In genomic region chr2:76866928-76867327, GRCm38 (mm10) we compare ENCODE assay signal across 8 mouse cellular contexts.
A peak's percentile ranks its signal among the peaks of the same experiment; 100 is the strongest.
DNase-seq lines count a peak whose midpoint lies in the region; ATAC-seq and TF ChIP-seq lines count a peak whose summit lies in the region.

No protein-coding gene starts in this region.

- no peak for DNase-seq in heart, adult 2 months
- DNase-seq in heart, postnatal 25 days (ENCODE audit: low spot score): no peak
- peak; percentile 29 to 37 for DNase-seq in right cerebral cortex, postnatal 10 days (ENCODE audit: low spot score in 2 of 2)
- DNase-seq in right cerebral cortex, postnatal 36 days (ENCODE audit: low spot score in 2 of 2): no peak
- DNase-seq in embryo, embryonic 11 days: peak; percentile 65
- peak; percentile 19 for DNase-seq in retina, postnatal 7 days (ENCODE audit: low read depth, low spot score)
- no peak for DNase-seq in gastrocnemius, postnatal 36 days

- no peak for ATAC-seq in hindbrain, embryonic 13.5 days (ENCODE audit: low FRiP score)

- intact Hi-C loops in heart, adult 2 months (cut with DNase I): loop anchor here (10.0 kb wide), 1 partner anchor 192 kb away; the partner anchor contains the start of genes Fkbp7 and Plekha3
- intact Hi-C loops in heart, postnatal 25 days (cut with DNase I): no loop called here
- intact Hi-C loops in gastrocnemius, postnatal 36 days (cut with DNase I): no loop called here

- H3K79me2 ChIP-seq in heart, adult 2 months (replicated peaks; ENCODE audit: control insufficient read depth, insufficient read depth, low read length): no peaks in the 10 kb centered on the region

- no peak overlapping the region for H3K9ac ChIP-seq in heart, adult 2 months (ENCODE audit: low read depth, low read length)
- H3K9ac ChIP-seq in hindbrain, embryonic 13.5 days: no peak overlapping the region

- WGBS in heart, adult 2 months: 20% methylated on average over 4 of the region's 4 CpGs
- 35% methylated on average over 4 of the region's 4 CpGs for WGBS in hindbrain, embryonic 13.5 days

- no peaks in the 10 kb centered on the region for H3K9me3 ChIP-seq in hindbrain, embryonic 13.5 days

- no peak for TF ChIP-seq EP300 in heart, adult 2 months (IDR thresholded peaks at IDR 0.05; ENCODE audit: insufficient read depth, low read depth, low read length)

- H3K4me2 ChIP-seq in hindbrain, embryonic 13.5 days: no peak overlapping the region

- peak; percentile 89 for TF ChIP-seq CTCF in heart, adult 2 months (IDR thresholded peaks at IDR 0.05)

- no peak overlapping the region for H3K4me3 ChIP-seq in heart, adult 2 months
- no peak overlapping the region for H3K4me3 ChIP-seq in hindbrain, embryonic 13.5 days

- no peaks in the 10 kb centered on the region for H3K27me3 ChIP-seq in heart, adult 2 months (ENCODE audit: control insufficient read depth, insufficient read depth, low read length)
- H3K27me3 ChIP-seq in hindbrain, embryonic 13.5 days: no peaks in the 10 kb centered on the region

- TF ChIP-seq POLR2A in heart, adult 2 months (IDR thresholded peaks at IDR 0.05; ENCODE audit: insufficient read depth, low read depth, low read length): no peak

- H3K4me1 ChIP-seq in heart, adult 2 months (ENCODE audit: control insufficient read depth, insufficient read depth, low read length): no peaks in the 10 kb centered on the region
- no peaks in the 10 kb centered on the region for H3K4me1 ChIP-seq in hindbrain, embryonic 13.5 days (replicated peaks)

- no peak overlapping the region for H3K27ac ChIP-seq in heart, adult 2 months
- no peak overlapping the region for H3K27ac ChIP-seq in hindbrain, embryonic 13.5 days

- peaks cover 35% of the 10 kb centered on the region for H3K36me3 ChIP-seq in heart, adult 2 months (ENCODE audit: control insufficient read depth, insufficient read depth, low read length)
- H3K36me3 ChIP-seq in hindbrain, embryonic 13.5 days: no peaks in the 10 kb centered on the region

Comparison
In these comparisons a context has a peak if more than half of its experiments do, and no peak if none do; other contexts are left out.
1. DNase-seq: peak in right cerebral cortex, postnatal 10 days (2 of 2), embryo, embryonic 11 days (single experiment) and retina, postnatal 7 days (single experiment); none in heart, adult 2 months (0 of 2), heart, postnatal 25 days (single experiment), right cerebral cortex, postnatal 36 days (0 of 2) and gastrocnemius, postnatal 36 days (0 of 2).